Mouse (Mus musculus) bone marrow macrophage, adult 2 months (primary cell): ENCODE data around the gene Emx1.

ENCODE experiments used
- CTCF ChIP-seq: IDR thresholded peaks from 2 replicates; pipeline ENCODE4 v1.5.1; 2012; ENCODE audit warnings: low read depth, mild to moderate bottlenecking, low read length, moderate library complexity
- POLR2A ChIP-seq: IDR thresholded peaks from 2 replicates; pipeline ENCODE4 v1.6.1; 2012; ENCODE audit warnings: mild to moderate bottlenecking, low read depth, low read length, borderline replicate concordance

DNA sequence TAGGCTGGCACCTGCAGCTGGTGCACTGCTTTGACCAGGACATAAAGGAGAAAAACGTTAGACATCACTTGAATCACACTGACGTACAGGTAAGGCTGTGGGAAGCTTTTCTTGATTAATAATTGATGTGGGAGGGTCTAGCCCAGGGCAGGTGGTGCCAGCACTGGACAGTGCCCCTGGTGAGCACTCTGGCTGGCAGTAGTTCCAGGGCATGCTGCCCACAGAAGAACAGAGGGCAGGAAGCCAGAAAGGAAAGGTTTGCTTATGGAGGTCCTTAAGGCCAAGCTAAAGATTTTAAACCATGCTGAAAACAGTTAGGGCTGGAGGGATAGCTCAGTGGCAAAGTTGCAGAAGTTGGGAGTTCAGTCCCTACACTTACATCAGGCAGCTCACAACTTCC lies 7.2 kb upstream of the Emx1 start:
- no peak for TF ChIP-seq CTCF
- TF ChIP-seq POLR2A = no peak
